Mouse (Mus musculus) thymus, adult 2 months (tissue): ENCODE measurements at regions not wholly inside any gene's neighbourhood (a gene's known extent, or its start where the extent isn't known, plus 50 kb on each side); places are given as distances from the start of the nearest gene placed in this dataset.

Experiments
- CTCF ChIP-seq: fragments of 200-500 bp; IDR thresholded peaks from 2 replicates; pipeline ENCODE4 v1.5.1; 2012; ENCODE audit warnings: mild to moderate bottlenecking, control low read depth, low read length, moderate library complexity, borderline replicate concordance; ENCODE audit not compliant: control insufficient read depth, poor library complexity, insufficient read depth; ENCODE audit errors: extremely low read depth
- POLR2A ChIP-seq: fragments of 200-500 bp; IDR thresholded peaks from 2 replicates; pipeline ENCODE4 v1.6.1; 2012; ENCODE audit warnings: mild to moderate bottlenecking, low read length, control low read depth, moderate library complexity; ENCODE audit not compliant: control insufficient read depth, poor library complexity, insufficient read depth; ENCODE audit errors: extremely low read depth

GRCm38 (mm10) chr6:51211418-51211817 lies 221.1 kb upstream of the Nfe2l3 start:
- TF ChIP-seq CTCF (no peak), POLR2A (no peak)
